Mouse (Mus musculus) neural tube, embryonic 14.5 days (tissue): ENCODE measurements at regions not wholly inside any gene's neighbourhood (a gene's known extent, or its start where the extent isn't known, plus 50 kb on each side); places are given as distances from the start of the nearest gene placed in this dataset.

Experiments
- ATAC-seq: fragments of 200-750 bp; cut with Nextera tagmentation; 2 replicates; pipeline ENCODE4 v1.8.0; 2017; ENCODE audit warnings: low read depth, mild to moderate bottlenecking, moderate TSS enrichment, moderate library complexity
- H3K27ac ChIP-seq: fragments of 300-500 bp; sonication (generic); 2 replicates; pipeline ENCODE4 v1.5.1; 2014; ENCODE audit warnings: low read depth, mild to moderate bottlenecking, control low read depth, low read length, moderate library complexity, mixed read lengths
- H3K27me3 ChIP-seq: fragments of 300-500 bp; sonication (generic); 2 replicates; pipeline ENCODE4 v1.6.1; 2014; ENCODE audit warnings: low read length; ENCODE audit not compliant: control insufficient read depth, insufficient read depth
- H3K36me3 ChIP-seq: fragments of 300-500 bp; sonication (generic); 2 replicates; pipeline ENCODE4 v1.6.1; 2014; ENCODE audit warnings: low read length, mixed read lengths; ENCODE audit not compliant: control insufficient read depth, insufficient read depth
- H3K4me1 ChIP-seq: fragments of 300-500 bp; sonication (generic); 2 replicates; pipeline ENCODE4 v1.6.1; 2014; ENCODE audit warnings: low read length; ENCODE audit not compliant: control insufficient read depth, insufficient read depth
- H3K4me2 ChIP-seq: fragments of 300-500 bp; sonication (generic); 2 replicates; pipeline ENCODE4 v1.6.1; 2014; ENCODE audit warnings: mild to moderate bottlenecking, low read depth, low read length, control low read depth
- H3K4me3 ChIP-seq: fragments of 300-500 bp; sonication (generic); 2 replicates; pipeline ENCODE4 v1.5.1; 2014; ENCODE audit warnings: low read depth, low read length, control low read depth, mixed read lengths
- H3K9ac ChIP-seq: fragments of 300-500 bp; sonication (generic); replicated peaks from 2 replicates; pipeline ENCODE4 v1.6.1; 2014; ENCODE audit warnings: low read depth, mild to moderate bottlenecking, control low read depth, low read length, mixed read lengths
- H3K9me3 ChIP-seq: fragments of 300-500 bp; sonication (generic); 2 replicates; pipeline ENCODE4 v1.6.1; 2016; ENCODE audit warnings: low read length; ENCODE audit not compliant: control insufficient read depth
- WGBS: fragments of 180-500 bp; shearing (Covaris S2); extraction: QIAGEN DNeasy Blood & Tissue Kit; methylation state at CpG from one replicate; pipeline ENCODE4 v1.1.7; 2014; 5-methylcytosine and 5-hydroxymethylcytosine counted together

DNA sequence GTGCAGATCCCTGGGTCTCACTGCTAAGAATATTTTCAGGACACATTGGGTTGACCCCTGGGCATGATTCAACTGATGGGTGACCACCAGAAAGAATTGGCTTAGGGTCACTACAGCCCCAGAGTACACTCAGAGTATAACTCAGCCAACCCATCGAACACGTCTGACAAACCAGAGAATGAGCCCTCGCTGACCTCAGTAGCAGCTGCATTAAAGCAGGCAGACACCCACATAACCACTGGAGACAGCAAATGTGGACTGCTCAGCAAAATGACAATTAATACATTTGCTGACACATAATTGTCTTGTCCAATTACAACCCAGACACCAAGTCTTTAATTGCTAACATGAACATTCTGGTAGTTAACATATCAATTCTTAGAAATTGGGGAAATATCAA lies 175.7 kb downstream of the Cbln4 start:
- H3K4me2 ChIP-seq: no peak overlapping the region
- no peak overlapping the region for H3K4me3 ChIP-seq
- no peaks in the 10 kb centered on the region; the same call in 1 of the 2 replicates for H3K4me1 ChIP-seq
- H3K27ac ChIP-seq: no peak overlapping the region
- no peak for ATAC-seq
- H3K36me3 ChIP-seq: no peaks in the 10 kb centered on the region
- H3K9ac ChIP-seq: no peak overlapping the region
- 85% methylated on average over 3 of the region's 3 CpGs for WGBS
- no peaks in the 10 kb centered on the region for H3K9me3 ChIP-seq
- no peaks in the 10 kb centered on the region for H3K27me3 ChIP-seq

GRCm38 (mm10) chr2:171864376-171864965 lies 178.8 kb downstream of the Cbln4 start:
- no peaks in the 10 kb centered on the region for H3K9me3 ChIP-seq
- no peaks in the 10 kb centered on the region for H3K36me3 ChIP-seq

DNA sequence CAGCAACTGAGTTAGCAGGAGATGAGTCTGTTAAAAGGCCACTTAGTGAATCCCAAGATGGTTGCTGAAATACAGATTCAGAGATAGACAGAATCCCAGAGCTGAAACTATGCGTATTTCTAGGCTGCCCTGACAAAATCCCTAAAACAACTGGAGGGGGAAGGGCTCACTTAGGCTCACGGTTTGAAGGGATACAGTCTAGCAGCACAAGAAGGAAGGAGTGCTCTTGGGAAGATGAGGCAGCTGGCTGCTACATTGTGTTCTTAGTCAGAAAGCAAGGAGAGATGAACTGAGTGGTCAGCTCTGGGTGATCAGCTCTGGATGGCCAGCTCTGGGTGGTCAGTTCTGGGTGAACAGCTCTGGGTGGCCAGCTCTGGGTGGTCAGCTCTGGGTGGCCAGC lies 180.6 kb downstream of the Cbln4 start:
- no peaks in the 10 kb centered on the region for H3K36me3 ChIP-seq
- no peak for ATAC-seq
- H3K9ac ChIP-seq: no peak overlapping the region
- no peaks in the 10 kb centered on the region for H3K27me3 ChIP-seq
- no peak overlapping the region for H3K4me3 ChIP-seq
- no peak overlapping the region for H3K4me2 ChIP-seq
- H3K27ac ChIP-seq: no peak overlapping the region
- WGBS: 92% methylated on average over 2 of the region's 2 CpGs
- no peaks in the 10 kb centered on the region for H3K9me3 ChIP-seq
- H3K4me1 ChIP-seq: no peaks in the 10 kb centered on the region

More at GRCm38 (mm10) chr2:171864376-171864965, 178.8 kb downstream of the Cbln4 start:
- H3K4me3 ChIP-seq: no peak overlapping the region
- H3K9ac ChIP-seq: no peak overlapping the region
- H3K4me2 ChIP-seq: no peak overlapping the region
- no peaks in the 10 kb centered on the region for H3K4me1 ChIP-seq
- H3K27ac ChIP-seq: no peak overlapping the region
- H3K27me3 ChIP-seq: no peaks in the 10 kb centered on the region
- 69% methylated on average over 8 of the region's 8 CpGs for WGBS
- ATAC-seq: no peak

DNA sequence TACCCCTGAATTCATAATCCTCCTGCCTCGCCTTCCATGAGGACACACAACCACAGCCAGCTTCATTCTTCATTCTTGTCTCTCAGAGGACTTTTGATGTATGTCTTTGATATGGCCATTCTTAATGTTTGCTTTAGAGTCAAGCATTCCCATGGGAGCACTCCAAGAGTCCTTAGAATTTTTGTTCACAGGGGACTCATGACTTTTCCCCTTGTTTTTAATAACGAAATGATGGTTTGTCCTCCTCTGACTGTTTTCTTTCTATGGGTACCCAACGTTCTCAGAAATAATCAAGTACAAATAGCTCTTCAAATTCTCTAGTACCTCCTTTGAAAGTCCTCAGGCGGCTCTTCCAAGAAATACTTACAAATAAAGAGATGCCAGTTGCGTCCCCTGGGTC lies 184.4 kb downstream of the Cbln4 start:
- Histone ChIP-seq H3K27me3 (no peaks in the 10 kb centered on the region), H3K4me3 (no peak overlapping the region)
- 72% methylated on average over 5 of the region's 5 CpGs for WGBS

GRCm38 (mm10) chr2:171856491-171856890 lies 186.8 kb downstream of the Cbln4 start:
- Histone ChIP-seq H3K4me3 (no peak overlapping the region), H3K9me3 (no peaks in the 10 kb centered on the region), H3K4me2 (no peak overlapping the region), H3K9ac (no peak overlapping the region), H3K36me3 (no peaks in the 10 kb centered on the region), H3K4me1 (peaks cover 3% of the 10 kb centered on the region; the same call in 1 of the 2 replicates), H3K27ac (no peak overlapping the region), H3K27me3 (no peaks in the 10 kb centered on the region)
- peak; percentile 75; the same call in 1 of the 2 replicates for ATAC-seq
- WGBS: 37% methylated on average over 8 of the region's 8 CpGs

More for the DNA sequence above, 184.4 kb downstream of the Cbln4 start:
- Histone ChIP-seq H3K4me1 (peaks cover 3% of the 10 kb centered on the region; the same call in 1 of the 2 replicates), H3K9me3 (no peaks in the 10 kb centered on the region), H3K4me2 (no peak overlapping the region), H3K36me3 (no peaks in the 10 kb centered on the region), H3K27ac (no peak overlapping the region), H3K9ac (no peak overlapping the region)
- no peak for ATAC-seq

DNA sequence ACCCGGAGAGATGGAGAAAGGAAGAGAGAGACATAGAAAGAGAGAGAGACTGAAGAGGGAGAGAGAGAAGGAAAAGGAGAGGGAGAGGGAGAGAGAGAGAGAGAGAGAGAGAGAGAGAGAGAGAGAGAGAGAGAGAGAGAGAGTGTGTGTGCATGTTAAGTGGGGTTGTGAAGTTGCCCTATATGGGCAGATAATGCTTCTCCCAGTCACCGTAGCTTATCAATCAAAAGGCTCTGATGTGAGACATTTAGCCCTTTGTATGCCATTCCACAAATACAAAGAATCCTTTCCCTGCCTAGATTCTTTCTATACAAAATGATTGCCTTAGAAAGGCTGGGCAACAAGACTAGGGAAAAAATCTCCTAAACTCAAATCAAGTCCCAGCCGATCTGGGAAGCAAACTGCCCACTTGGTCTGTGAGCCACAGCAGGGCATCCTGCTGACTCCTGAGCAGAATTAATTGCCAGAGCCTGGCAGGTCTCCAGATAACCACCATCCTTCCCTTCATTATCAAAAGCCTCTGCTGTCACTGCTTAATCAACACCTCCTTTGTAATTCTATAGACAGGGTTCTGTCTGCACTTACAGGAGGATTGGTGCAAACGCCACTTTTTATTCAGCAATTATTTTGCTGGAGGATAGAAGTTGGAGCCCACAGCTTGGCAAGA lies 196.3 kb downstream of the Cbln4 start:
- no peak overlapping the region for H3K27ac ChIP-seq

DNA sequence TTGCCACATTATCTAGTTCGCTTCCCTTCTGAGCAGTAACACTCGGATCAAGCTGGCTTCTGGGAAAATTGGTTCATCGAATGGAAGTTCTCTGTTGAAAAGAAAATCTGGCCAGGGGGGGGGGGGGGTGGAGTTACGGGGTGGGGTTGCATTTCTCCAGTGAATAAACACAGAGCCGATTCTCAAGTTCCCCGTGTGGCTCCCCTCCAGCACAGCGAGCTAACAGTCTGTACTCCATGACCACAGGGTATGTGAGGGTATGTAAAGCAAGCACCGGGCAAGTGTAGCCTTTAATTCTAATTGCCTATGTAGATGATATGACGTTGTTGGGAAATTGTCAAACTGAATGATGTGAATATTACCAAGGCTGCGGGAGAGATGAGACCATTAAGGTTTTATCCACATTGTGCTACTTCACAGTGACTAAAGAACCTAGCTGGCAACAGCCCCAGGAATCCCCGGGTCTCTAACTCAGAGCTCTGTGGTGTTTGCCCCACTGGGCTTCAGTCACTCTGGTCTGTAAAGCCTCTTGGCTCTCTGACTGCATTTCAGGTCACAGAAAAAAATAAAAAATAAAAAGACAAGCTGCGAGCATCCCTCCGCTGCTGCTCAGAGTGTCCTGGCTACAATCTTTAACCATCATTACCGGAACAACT lies 203.1 kb downstream of the Cbln4 start:
- WGBS: 69% methylated on average over 14 of the region's 14 CpGs
- no peak for ATAC-seq
- Histone ChIP-seq H3K9ac (no peak overlapping the region), H3K4me1 (no peaks in the 10 kb centered on the region), H3K9me3 (no peaks in the 10 kb centered on the region), H3K4me3 (no peak overlapping the region), H3K36me3 (no peaks in the 10 kb centered on the region), H3K27me3 (no peaks in the 10 kb centered on the region), H3K27ac (no peak overlapping the region), H3K4me2 (no peak overlapping the region)

More for the DNA sequence above, 196.3 kb downstream of the Cbln4 start:
- Histone ChIP-seq H3K9ac (no peak overlapping the region), H3K27me3 (no peaks in the 10 kb centered on the region), H3K4me2 (no peak overlapping the region), H3K4me1 (no peaks in the 10 kb centered on the region), H3K4me3 (no peak overlapping the region), H3K36me3 (no peaks in the 10 kb centered on the region), H3K9me3 (no peaks in the 10 kb centered on the region)
- peak; percentile 76 for ATAC-seq
- WGBS: 32% methylated on average over 4 of the region's 4 CpGs

DNA sequence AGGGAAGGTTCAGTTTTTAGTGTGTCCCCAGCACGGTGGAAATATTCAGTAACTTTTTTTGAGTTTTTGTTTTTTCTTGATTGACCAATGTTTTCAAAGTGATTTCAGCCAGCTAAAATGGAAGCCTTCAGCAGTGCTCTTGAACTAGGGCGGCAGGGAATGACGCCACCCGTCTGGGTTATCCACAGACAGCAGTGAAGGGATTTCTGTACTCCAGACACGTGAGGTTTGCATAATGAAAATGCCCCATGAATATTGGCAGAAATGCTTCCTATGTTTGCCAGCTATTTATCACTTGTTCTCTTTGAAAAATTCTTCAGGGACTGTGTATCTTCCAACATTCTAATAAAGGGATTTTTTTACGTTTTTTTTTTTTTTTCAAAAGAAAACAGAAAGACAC lies 221.1 kb downstream of the Cbln4 start:
- no peak overlapping the region for H3K4me3 ChIP-seq
- H3K27ac ChIP-seq: no peak overlapping the region
- no peaks in the 10 kb centered on the region for H3K36me3 ChIP-seq
- H3K9me3 ChIP-seq: no peaks in the 10 kb centered on the region
- no peak overlapping the region for H3K9ac ChIP-seq
- no peaks in the 10 kb centered on the region for H3K27me3 ChIP-seq
- no peak for ATAC-seq
- 84% methylated on average over 6 of the region's 6 CpGs for WGBS
- no peaks in the 10 kb centered on the region for H3K4me1 ChIP-seq
- no peak overlapping the region for H3K4me2 ChIP-seq

DNA sequence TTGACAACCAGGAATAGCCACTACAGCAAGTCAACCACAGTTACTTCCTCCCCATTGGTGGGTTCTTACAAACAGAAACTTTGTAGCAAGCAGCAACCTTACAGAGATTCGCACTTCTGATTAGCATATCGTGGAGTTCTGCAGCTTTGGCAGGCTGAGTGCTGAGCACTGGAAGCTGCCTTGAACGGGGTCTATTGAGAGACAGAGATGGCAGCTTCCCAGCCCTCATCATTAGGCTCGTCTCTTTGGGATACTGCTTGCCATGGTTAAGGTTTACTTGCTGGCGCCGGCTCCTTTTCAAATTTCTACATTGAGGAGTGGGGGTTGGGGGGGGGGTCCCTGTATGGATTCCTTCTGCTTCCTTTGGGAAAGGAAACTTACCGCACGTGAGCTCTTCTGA lies 224.8 kb downstream of the Cbln4 start:
- H3K27ac ChIP-seq: no peak overlapping the region
- no peak for ATAC-seq
- no peak overlapping the region for H3K4me2 ChIP-seq
- H3K36me3 ChIP-seq: no peaks in the 10 kb centered on the region
- no peaks in the 10 kb centered on the region for H3K27me3 ChIP-seq
- no peaks in the 10 kb centered on the region for H3K4me1 ChIP-seq
- no peaks in the 10 kb centered on the region for H3K9me3 ChIP-seq
- H3K9ac ChIP-seq: no peak overlapping the region
- no peak overlapping the region for H3K4me3 ChIP-seq
- 68% methylated on average over 8 of the region's 8 CpGs for WGBS
